13 mouse cellular contexts compared by ENCODE assay signal in the genomic region with DNA sequence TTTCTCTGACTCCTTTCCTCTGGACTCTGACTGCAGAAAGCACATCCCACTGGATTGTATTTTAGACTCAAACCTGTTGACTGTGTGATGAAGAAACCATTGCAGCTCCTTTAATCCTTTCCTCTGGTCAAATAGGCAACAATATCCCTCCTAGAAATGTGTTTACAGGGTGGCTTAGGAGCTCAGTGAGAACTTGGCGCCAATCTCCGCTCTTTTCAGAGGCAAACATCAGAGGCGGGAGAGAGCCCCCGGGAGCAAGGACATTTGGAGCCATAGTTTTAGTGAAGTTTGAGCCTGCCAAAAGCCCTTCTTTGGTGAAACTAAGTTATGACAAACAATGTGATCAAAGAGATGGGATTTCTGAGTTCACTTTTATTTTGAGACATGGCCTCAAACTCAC.
"Had no signal": no experiment of that assay in that cellular context is flagged by ENCODE, and none has a peak within 500 bp of the region (broad histone marks: within the 10 kb centered on the region; RNA-seq: fewer than 3 reads in every experiment).

No protein-coding gene starts in this region.

- DNase-seq: kidney, adult 8-10 months; kidney, postnatal 25 days; lung, adult 2 months; lung, postnatal 36 days; right cerebral cortex, postnatal 14 days; thymus, postnatal 4 days had no signal

- H3K4me2 ChIP-seq: liver, embryonic 11.5 days; liver, embryonic 15.5 days; midbrain, embryonic 15.5 days; neural tube, embryonic 12.5 days; stomach, embryonic 15.5 days had no signal

- H3K27me3 ChIP-seq: liver, embryonic 15.5 days; midbrain, embryonic 15.5 days; neural tube, embryonic 12.5 days; stomach, embryonic 15.5 days had no signal

- H3K9me3 ChIP-seq: limb, embryonic 10.5 days; liver, embryonic 15.5 days; midbrain, embryonic 15.5 days; neural tube, embryonic 12.5 days; stomach, embryonic 15.5 days had no signal

- H3K4me1 ChIP-seq: limb, embryonic 10.5 days; liver, embryonic 15.5 days; neural tube, embryonic 12.5 days; stomach, embryonic 15.5 days had no signal

- H3K9ac ChIP-seq: liver, embryonic 15.5 days; midbrain, embryonic 15.5 days; neural tube, embryonic 12.5 days; stomach, embryonic 15.5 days had no signal

- H3K4me3 ChIP-seq: left cerebral cortex, adult 2 months; limb, embryonic 10.5 days; liver, embryonic 15.5 days; midbrain, embryonic 15.5 days; neural tube, embryonic 12.5 days; stomach, embryonic 15.5 days had no signal

- H3K36me3 ChIP-seq: limb, embryonic 10.5 days; midbrain, embryonic 15.5 days; neural tube, embryonic 12.5 days; stomach, embryonic 15.5 days had no signal

- H3K27ac ChIP-seq: left cerebral cortex, adult 2 months; limb, embryonic 10.5 days; liver, embryonic 15.5 days; midbrain, embryonic 15.5 days; neural tube, embryonic 12.5 days; stomach, embryonic 15.5 days had no signal
